Mouse (Mus musculus) kidney, adult 2 months (tissue): ENCODE data around the gene Lmbrd1.

Source experiments
- CTCF ChIP-seq: fragments of 200-500 bp; conservative IDR thresholded peaks from 2 replicates; pipeline ENCODE4 v1.5.1; 2011; ENCODE audit warnings: low read depth, mild to moderate bottlenecking, control low read depth, low read length, moderate library complexity, mixed read lengths; ENCODE audit not compliant: insufficient read depth, insufficient read length
- POLR2A ChIP-seq: fragments of 200-500 bp; IDR thresholded peaks from one replicate; pipeline ENCODE4 v1.6.1; 2011; ENCODE audit warnings: low read depth, low read length, control low read depth

DNA sequence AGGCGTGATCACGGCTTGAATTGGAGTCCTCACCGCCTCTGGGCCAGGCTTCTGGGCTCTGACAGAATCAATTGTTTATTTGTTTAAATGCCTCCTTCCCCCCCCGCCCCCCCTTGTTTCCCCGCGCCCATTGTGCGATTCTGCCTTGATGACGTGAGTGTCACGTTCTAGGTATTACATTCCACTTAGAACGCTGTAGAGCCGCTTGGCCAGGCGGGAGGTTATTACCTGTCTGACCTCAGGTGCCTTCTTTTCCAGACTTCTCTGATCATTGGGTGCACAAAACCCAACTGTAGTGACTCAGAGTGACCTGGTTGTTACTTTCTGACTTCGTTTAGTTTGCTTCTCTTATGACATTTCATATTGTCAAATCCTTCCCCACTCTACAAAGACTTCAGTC, 641 bp downstream of the Lmbrd1 start:
- TF ChIP-seq CTCF (no peak), POLR2A (no peak)
